Mouse (Mus musculus) CD4-positive, CD25-positive, alpha-beta regulatory T cell, adult 9 weeks (primary cell): ENCODE measurements around the gene Amy1. TPM values are rescaled to one million over a fixed set of nuclear protein-coding genes. Genes with fewer than 3 reads are reported as not detected.

Experiments used
- polyA plus RNA-seq: library from polyadenylated mRNA; unstranded; fragments of 100-300 nt; shearing (Covaris generic); gene quantifications from one replicate; pipeline ENCODE4 v1.2.1, GENCODE M21; 2017

Amy1 gene
- 1.1 TPM for polyA plus RNA-seq

GRCm38 (mm10) chr3:113606599-113606998 is at the start of gene Amy1:
Gene Amy1 (minus strand): TSS chr3:113606699.

GRCm38 (mm10) chr3:113629606-113630359 is 23.3 kb upstream of the Amy1 start, which contains the start of gene Rnpc3:
Gene Rnpc3 (minus strand): TSS chr3:113630149.

GRCm38 (mm10) chr3:113532328-113532727 is 74.2 kb downstream of the Amy1 start, which contains the start of gene Amy2a1:
Gene Amy2a1 (minus strand): TSS chr3:113532428.

Other genes with a start within 250 kb of the Amy1 start
- gene Amy2a1, start 74.3 kb downstream of the Amy1 start, polyA plus RNA-seq = not detected
- 60.2 TPM for gene Rnpc3, start 23.4 kb upstream of the Amy1 start, polyA plus RNA-seq